Mouse (Mus musculus) liver, postnatal 0 days (tissue): ENCODE data around the gene 4931409K22Rik.

Experiments used
- CTCF ChIP-seq: sonication (generic); IDR thresholded peaks from 2 replicates; pipeline ENCODE4 v1.5.1; 2016; ENCODE audit warnings: antibody characterized with exemption, low read depth
- EP300 ChIP-seq: IDR thresholded peaks from 2 replicates; pipeline ENCODE4 v1.6.1; 2016; ENCODE audit warnings: antibody characterized with exemption, low read depth, mild to moderate bottlenecking

GRCm38 (mm10) chr5:24602751-24603343 lies 46.2 kb upstream of the 4931409K22Rik start:
- TF ChIP-seq CTCF (no peak), EP300 (no peak)
